Mouse (Mus musculus): Measurements from ENCODE around the gene Zfp37.

DNA sequence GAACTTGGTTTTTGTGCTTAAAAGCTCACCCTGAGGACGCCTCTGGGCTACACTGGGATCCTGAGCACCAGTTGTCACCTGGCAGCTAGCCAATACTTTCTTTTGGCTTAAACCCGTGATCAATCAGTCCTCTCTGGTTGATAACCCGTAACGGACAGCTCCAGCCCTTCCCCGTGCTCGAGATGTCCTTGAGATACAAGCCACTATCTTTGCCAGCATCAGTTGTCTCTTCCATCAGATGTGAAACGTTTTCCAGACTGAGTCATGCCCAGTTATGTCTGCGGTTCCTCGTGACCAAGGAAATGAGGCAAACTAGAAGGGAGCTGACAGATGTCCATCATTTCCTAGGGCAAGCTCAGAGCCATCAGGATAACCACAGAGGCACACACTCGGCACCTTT, 36.3 kb upstream of the Zfp37 start:
- no peak for TF ChIP-seq USF1 (IDR thresholded peaks at IDR 0.05; ENCODE audit: low read depth)
- TF ChIP-seq CTCF (IDR thresholded peaks at IDR 0.05; ENCODE audit: control insufficient read depth, insufficient read depth, insufficient read length): no peak
- no peak for TF ChIP-seq CEBPB (IDR thresholded peaks at IDR 0.05; ENCODE audit: low read depth)
- no peak for TF ChIP-seq MYOD1 (IDR thresholded peaks at IDR 0.05; ENCODE audit: control insufficient read depth, insufficient read length, low read depth)
- TF ChIP-seq MYOG (IDR thresholded peaks at IDR 0.05; ENCODE audit: control insufficient read depth, extremely low read depth, insufficient read length): no peak
- no peak for TF ChIP-seq FOSL1 (IDR thresholded peaks at IDR 0.05; ENCODE audit: insufficient read depth, low read length, poor library complexity, severe bottlenecking)
